Mouse (Mus musculus) embryonic facial prominence, embryonic 12.5 days (tissue): ENCODE measurements around the gene Olfr1306. TPM values are rescaled to one million over a fixed set of nuclear protein-coding genes. Genes with fewer than 3 reads are reported as not detected.

ENCODE experiments used
- ATAC-seq: fragments of 200-750 bp; cut with Nextera tagmentation; 2 replicates; pipeline ENCODE4 v1.8.0; 2017; ENCODE audit not compliant: insufficient number of reproducible peaks, insufficient read depth, low FRiP score, low TSS enrichment
- H3K27ac ChIP-seq: fragments of 300-500 bp; sonication (generic); 2 replicates; pipeline ENCODE4 v1.5.1; 2016; ENCODE audit warnings: mild to moderate bottlenecking
- H3K27me3 ChIP-seq: fragments of 300-500 bp; sonication (generic); 2 replicates; pipeline ENCODE4 v1.6.1; 2016; ENCODE audit warnings: mild to moderate bottlenecking, moderate library complexity
- H3K36me3 ChIP-seq: fragments of 300-500 bp; sonication (generic); 2 replicates; pipeline ENCODE4 v1.6.1; 2016; ENCODE audit warnings: mild to moderate bottlenecking
- H3K4me1 ChIP-seq: fragments of 300-500 bp; sonication (generic); 2 replicates; pipeline ENCODE4 v1.6.1; 2016
- H3K4me2 ChIP-seq: fragments of 300-500 bp; sonication (generic); replicated peaks from 2 replicates; pipeline ENCODE4 v1.6.1; 2016; ENCODE audit warnings: mild to moderate bottlenecking, moderate library complexity
- H3K4me3 ChIP-seq: fragments of 300-500 bp; sonication (generic); 2 replicates; pipeline ENCODE4 v1.5.1; 2016; ENCODE audit warnings: mild to moderate bottlenecking
- H3K9ac ChIP-seq: fragments of 300-500 bp; sonication (generic); 2 replicates; pipeline ENCODE4 v1.6.1; 2016; ENCODE audit warnings: mild to moderate bottlenecking, moderate library complexity
- H3K9me3 ChIP-seq: fragments of 300-500 bp; sonication (generic); 2 replicates; pipeline ENCODE4 v1.6.1; 2016; ENCODE audit warnings: mild to moderate bottlenecking, moderate library complexity
- WGBS: fragments of 180-500 bp; shearing (Covaris S2); methylation state at CpG from one replicate; pipeline ENCODE4 v1.1.7; 2016; 5-methylcytosine and 5-hydroxymethylcytosine counted together
- polyA plus RNA-seq: library from polyadenylated mRNA; unstranded; fragments of >200 nt; fragmentation: Nextera tagmentation; extraction: Ambion mirVana; gene quantifications from 2 replicates; pipeline ENCODE4 v1.2.1, GENCODE M21; 2016

Gene Olfr1306
- not detected in 2 replicates for polyA plus RNA-seq

DNA sequence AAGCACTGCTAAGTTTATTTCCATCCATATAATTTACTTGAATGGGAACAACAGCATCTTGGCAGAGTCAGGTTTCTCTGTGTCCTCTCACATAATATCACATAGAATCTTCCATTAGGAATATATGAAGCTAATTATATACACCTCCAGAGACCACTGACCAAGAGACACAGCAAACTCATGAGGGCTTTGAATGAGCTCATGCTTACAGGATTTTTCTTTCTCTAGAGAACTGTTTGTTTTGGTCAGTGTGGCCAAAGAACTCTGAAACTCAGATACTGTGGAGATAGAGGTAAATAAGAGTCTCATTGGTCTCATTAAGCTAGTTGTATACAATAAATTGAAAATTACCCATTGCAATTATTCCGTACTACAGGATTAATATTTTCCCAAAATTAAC lies at the start of gene Olfr1306:
Olfr1306 (minus strand) TSS at position 101 of the 400 bp plus-strand sequence.
- no peak within 1 kb of the TSS for H3K27ac ChIP-seq
- no peak within 1 kb of the TSS for H3K9ac ChIP-seq
- WGBS, result 82% methylated on average over 1 of the region's 1 CpGs
- H3K4me3 ChIP-seq, result no peak within 1 kb of the TSS
- no peak within 1 kb of the TSS for H3K4me2 ChIP-seq
- no peaks in the 10 kb centered on the region for H3K27me3 ChIP-seq
- no peak for ATAC-seq
- H3K9me3 ChIP-seq, result no peaks in the 10 kb centered on the region; the same call in 1 of the 2 replicates
- no peaks in the 10 kb centered on the region for H3K36me3 ChIP-seq
- no peaks in the 10 kb centered on the region for H3K4me1 ChIP-seq

- Histone ChIP-seq H3K27ac (no peak within 1 kb of the TSS), H3K4me1 (no peaks in the 10 kb centered on the region), H3K27me3 (no peaks in the 10 kb centered on the region), H3K9me3 (no peaks in the 10 kb centered on the region), H3K36me3 (no peaks in the 10 kb centered on the region), H3K9ac (no peak within 1 kb of the TSS), H3K4me3 (no peak within 1 kb of the TSS), H3K4me2 (no peak within 1 kb of the TSS)
- WGBS, result 53% methylated on average over 1 of the region's 1 CpGs
- ATAC-seq, result no peak
Observed at GRCm38 (mm10) chr2:111964844-111965243, 48.8 kb upstream of the Olfr1306 start, which contains the start of gene Olfr1308. Gene Olfr1308, minus strand, starts transcription at chr2:111964944.

DNA sequence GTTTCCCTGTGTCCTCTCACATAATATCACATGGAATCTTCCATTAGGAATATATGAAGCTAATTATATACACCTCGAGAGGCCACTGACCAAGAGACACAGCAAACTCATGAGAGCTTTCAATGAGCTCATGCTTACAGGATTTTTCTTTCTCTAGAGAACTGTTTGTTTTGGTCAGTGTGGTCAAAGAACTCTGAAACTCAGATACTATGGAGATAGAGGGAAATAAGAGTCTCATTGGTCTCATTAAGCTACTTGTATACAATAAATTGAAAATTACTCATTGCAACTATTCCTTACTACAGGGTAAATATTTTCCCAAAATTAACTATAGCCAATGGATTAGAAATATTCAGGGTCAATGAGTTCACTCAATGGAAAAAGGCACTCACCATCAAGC lies 33.3 kb upstream of the Olfr1306 start, which contains the start of gene Olfr1307:
Olfr1307 (minus strand) TSS at position 101 of the 400 bp plus-strand sequence.
- Histone ChIP-seq H3K4me2 (no peak within 1 kb of the TSS), H3K36me3 (no peaks in the 10 kb centered on the region), H3K27ac (no peak within 1 kb of the TSS), H3K4me3 (no peak within 1 kb of the TSS), H3K9me3 (no peaks in the 10 kb centered on the region), H3K27me3 (no peaks in the 10 kb centered on the region), H3K9ac (no peak within 1 kb of the TSS), H3K4me1 (no peaks in the 10 kb centered on the region)
- WGBS, result 71% methylated on average over 1 of the region's 1 CpGs
- ATAC-seq, result no peak

- ATAC-seq, result no peak
- 0 out of 2 replicates have a peak, but pooled peaks cover 3% of the 10 kb centered on the region for H3K9me3 ChIP-seq
- no peaks in the 10 kb centered on the region for H3K36me3 ChIP-seq
- H3K4me1 ChIP-seq, result no peaks in the 10 kb centered on the region
- H3K9ac ChIP-seq, result no peak within 1 kb of the TSS
- no peak within 1 kb of the TSS for H3K4me3 ChIP-seq
- 85% methylated on average over 2 of the region's 2 CpGs for WGBS
- no peak within 1 kb of the TSS for H3K4me2 ChIP-seq
- no peak within 1 kb of the TSS for H3K27ac ChIP-seq
- no peaks in the 10 kb centered on the region for H3K27me3 ChIP-seq
Observed at GRCm38 (mm10) chr2:111877049-111877448, 39.0 kb downstream of the Olfr1306 start, which contains the start of gene Olfr1305. Gene Olfr1305, minus strand, starts transcription at chr2:111877149.

Other genes starting within 250 kb of the Olfr1306 start
- gene Olfr1301, start 165.3 kb downstream of the Olfr1306 start, polyA plus RNA-seq, result not detected in 2 replicates
- not detected in 2 replicates for gene Olfr1302, start 138.8 kb downstream of the Olfr1306 start, polyA plus RNA-seq
- gene Olfr1303, start 95.9 kb downstream of the Olfr1306 start, polyA plus RNA-seq, result not detected in 2 replicates
- gene Olfr1305, start 39.1 kb downstream of the Olfr1306 start, polyA plus RNA-seq, result not detected in 2 replicates
- gene Olfr1307, start 33.2 kb upstream of the Olfr1306 start, polyA plus RNA-seq, result not detected in 2 replicates
- gene Olfr1308, start 48.7 kb upstream of the Olfr1306 start, polyA plus RNA-seq, result not detected in 2 replicates
- gene Olfr1309, start 74.0 kb upstream of the Olfr1306 start, polyA plus RNA-seq, result not detected in 2 replicates
- not detected in 2 replicates for gene Olfr1310, start 96.4 kb upstream of the Olfr1306 start, polyA plus RNA-seq
- not detected in 2 replicates for gene Olfr1311, start 108.1 kb upstream of the Olfr1306 start, polyA plus RNA-seq
- not detected in 2 replicates for gene Olfr1312, start 134.0 kb upstream of the Olfr1306 start, polyA plus RNA-seq
- not detected in 2 replicates for gene Olfr1313, start 161.6 kb upstream of the Olfr1306 start, polyA plus RNA-seq
- not detected in 2 replicates for gene Olfr1314, start 180.5 kb upstream of the Olfr1306 start, polyA plus RNA-seq
- not detected in 2 replicates for gene Olfr1315-ps1, start 199.2 kb upstream of the Olfr1306 start, polyA plus RNA-seq
- not detected in 2 replicates for gene Olfr1316, start 218.7 kb upstream of the Olfr1306 start, polyA plus RNA-seq
- gene Olfr1317, start 224.1 kb upstream of the Olfr1306 start, polyA plus RNA-seq, result not detected in 2 replicates
- not detected in 2 replicates for gene Olfr1318, start 237.9 kb upstream of the Olfr1306 start, polyA plus RNA-seq